Mouse (Mus musculus): ENCODE measurements at regions not wholly inside any gene's neighbourhood (a gene's known extent, or its start where the extent isn't known, plus 50 kb on each side); places are given as distances from the start of the nearest gene placed in this dataset.

DNA sequence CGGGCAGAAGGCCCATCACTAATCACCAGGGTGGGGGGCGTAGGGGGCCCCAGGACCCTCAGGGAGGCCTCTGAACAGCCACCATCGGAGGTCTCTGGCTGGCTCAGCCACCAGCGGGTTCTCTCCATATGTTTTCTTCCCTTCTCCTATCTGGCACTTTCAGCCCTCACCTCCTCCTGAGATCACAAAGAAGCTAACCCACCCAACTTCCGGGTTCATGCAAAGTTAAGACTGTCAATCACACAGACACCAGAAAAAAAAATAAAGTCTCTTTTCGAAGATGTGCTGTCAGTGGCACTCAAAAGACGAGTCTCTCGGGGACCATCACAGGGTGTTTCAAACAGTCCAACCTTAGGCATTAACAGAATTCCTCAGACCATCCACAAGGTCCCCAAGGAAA is 314.2 kb downstream of the Sox9 start:
- no peak for DNase-seq

DNA sequence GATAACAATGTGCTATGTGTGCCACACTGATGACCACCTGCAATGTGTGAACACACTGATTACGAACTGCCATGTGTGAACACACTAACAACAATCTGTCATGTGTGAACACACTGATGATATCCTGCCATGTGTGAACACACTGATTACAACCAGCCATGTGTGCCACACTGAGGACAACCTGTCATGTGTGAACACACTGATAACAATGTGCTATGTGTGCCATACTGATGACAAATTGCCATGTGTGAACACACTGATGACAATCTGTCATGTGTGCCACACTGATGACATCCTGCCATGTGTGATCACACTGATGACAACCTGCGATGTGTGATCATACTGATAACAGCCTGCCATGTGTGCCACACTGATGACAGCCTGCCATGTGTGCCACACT is 316.3 kb downstream of the Sox9 start:
- no peak for DNase-seq

DNA sequence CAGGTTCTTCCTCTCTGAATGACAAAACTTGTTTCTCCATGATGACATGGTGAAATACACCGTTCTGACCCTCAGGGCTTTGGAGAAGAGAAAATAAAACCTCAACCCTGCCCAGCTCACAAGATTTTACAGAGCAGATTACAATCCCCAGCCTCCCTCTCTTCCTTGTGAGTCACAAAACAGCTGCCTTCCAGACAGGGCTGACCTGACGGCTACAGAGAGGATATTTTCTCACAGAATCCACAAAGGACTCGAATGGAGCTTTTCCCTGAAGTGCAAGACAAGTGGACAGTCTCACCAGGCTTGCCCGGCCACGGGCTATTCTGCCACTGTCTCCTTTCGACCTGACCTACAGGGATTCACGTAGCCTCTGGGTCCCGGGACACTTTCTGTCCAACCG is 318.8 kb downstream of the Sox9 start:
- no peak for DNase-seq

DNA sequence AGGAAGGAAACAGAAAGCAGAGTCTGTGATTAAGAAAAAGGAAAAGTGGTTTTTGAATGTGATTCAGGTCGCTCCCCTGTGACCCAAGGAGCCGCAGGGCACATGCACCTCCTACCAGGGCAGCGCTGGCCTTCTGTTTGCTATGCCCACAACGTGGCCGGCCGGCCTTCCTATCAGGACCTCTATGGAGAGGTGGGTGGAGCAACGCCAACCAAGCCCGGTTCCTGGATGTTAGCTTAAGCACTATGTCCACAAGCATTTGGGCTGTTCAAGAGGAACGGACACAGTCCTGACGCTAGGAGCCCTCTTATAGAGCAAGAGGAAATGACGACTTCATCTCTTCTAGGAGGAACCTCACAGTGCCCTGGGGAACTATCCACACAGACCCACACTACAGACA is 319.5 kb downstream of the Sox9 start:
- DNase-seq = no peak

DNA sequence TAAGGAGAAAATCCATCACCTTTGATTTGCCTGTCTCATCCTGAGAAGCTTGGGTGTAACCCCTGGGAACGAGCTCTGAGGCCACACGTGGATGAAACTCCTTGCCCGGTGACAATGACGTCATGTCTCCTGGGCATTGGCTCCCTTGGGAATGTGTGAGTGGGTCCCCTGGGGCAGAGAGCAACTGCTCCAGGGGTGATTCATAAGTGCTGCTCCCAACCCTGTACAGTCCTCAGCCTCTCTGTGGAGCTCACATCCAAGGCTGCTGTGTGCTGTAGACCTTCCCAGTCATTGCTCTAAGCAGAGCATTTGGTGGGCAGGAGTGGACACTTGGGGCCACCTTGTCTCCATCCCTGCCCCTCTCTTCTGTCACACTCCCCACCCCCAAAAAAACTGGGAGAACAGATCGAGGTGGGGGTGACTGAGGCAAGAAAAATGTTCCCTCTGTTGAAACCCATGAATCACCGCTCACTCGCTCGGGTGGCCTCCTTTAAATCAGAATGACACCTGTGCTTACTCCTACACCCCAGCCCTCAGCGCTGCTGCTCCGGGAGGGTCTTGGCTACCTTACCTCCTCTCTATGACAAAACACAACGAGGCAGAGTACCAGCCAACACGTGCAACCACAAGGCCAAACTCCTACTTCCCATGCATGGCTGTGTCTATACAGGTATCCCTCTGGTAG is 321.3 kb downstream of the Sox9 start:
- no peak for DNase-seq

DNA sequence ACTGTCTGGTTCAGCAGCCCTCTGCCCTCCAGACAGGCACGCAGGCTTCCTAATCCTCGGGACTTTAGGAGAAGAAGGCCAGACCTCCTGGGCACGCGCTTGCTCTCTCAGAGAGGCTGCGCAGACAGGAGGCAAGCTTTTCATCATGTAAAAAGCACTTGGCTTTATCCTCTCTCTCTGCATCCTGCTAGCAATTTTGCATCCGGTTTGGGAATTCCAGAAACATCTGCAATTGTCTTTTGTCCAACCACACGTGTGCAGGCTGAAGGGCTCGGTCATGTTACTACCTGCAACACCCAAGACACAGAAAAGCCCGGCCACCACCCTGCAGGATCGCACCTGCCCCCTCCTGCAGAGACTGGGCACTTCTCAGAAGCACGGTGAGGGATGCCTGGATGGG is 323.3 kb downstream of the Sox9 start:
- no peak for DNase-seq

DNA sequence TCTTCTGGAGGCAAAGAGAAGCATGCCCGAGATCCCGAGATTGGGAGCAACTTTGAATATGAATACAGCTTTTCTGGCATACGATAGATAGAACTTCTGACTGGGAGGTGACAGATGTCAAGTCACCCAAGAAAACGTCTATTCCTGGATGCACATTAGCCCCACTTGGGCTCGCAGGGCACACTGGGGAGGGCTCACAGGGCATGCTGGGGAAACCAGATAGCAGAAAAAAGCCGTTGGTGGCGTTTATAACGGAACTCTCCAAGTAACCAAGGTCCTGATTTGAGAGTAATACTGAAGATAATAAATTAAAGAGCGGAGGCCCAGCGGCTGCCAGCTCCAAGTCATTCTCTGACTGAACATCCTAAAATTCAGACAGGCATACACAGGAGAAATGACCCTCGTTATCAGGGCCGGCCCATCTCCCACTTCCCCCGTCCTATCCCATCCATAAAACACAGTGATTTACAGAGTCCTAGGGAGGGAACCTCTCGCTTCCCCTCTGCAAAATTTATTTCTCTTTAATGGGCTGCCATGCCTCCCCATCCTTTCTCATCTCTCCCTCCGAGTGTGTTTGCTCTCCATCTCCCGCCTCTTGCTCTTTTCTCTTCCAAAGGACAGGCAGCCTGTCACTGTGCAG is 325.3 kb downstream of the Sox9 start:
- DNase-seq = no peak

DNA sequence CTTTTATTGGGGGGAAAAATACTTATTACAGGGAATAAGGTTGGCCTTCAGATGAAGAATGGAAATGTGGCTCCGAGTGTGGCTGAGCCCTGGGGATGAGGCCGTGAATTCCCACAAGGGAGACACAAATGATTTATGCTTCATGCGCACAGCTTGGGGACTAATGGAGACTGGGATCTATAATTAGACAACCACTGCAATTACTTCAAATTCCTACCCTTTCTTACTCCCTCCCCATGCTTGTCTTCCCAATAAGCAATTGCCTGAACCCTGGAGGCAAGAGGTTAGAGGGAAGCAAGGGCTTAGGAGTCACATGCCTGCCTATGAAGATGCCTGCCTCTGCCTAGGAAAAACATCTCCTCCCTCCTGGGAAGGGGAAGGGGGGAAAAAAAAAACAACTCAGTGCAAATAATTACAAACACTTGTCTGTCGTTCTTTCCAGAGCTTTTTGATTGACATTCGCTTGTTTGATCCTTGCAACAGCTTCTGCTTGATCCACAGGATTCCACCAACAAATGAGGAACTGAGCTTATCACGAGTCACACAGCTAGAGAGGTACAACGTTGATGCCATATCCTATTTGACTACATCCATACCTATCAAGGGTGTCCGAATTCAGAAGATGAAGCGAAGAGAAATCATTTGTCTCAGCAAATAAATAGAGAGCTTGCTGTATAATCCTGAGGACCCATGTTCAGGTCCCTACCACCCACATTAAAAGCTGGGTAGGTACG is 326.1 kb downstream of the Sox9 start:
- no peak for DNase-seq

DNA sequence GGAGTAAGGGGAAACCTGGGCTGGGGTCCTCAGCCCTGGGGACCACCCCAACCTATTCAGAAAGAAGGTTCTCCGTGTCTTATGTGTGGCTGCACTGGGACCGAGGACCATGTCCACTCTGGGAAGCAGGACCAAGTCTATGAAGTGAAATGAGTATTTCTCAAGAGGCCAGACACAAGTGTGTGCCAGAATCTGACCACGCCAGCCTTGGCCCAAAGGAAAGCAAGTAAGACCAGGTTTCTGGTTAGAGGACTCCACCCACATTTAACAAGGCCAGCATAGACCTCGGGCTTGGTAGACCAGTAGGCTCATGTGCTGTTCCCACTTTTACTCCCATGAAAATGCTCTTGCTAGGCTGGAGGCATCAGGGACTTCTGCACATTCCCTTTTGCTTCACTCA is 327.1 kb downstream of the Sox9 start:
- DNase-seq = no peak

DNA sequence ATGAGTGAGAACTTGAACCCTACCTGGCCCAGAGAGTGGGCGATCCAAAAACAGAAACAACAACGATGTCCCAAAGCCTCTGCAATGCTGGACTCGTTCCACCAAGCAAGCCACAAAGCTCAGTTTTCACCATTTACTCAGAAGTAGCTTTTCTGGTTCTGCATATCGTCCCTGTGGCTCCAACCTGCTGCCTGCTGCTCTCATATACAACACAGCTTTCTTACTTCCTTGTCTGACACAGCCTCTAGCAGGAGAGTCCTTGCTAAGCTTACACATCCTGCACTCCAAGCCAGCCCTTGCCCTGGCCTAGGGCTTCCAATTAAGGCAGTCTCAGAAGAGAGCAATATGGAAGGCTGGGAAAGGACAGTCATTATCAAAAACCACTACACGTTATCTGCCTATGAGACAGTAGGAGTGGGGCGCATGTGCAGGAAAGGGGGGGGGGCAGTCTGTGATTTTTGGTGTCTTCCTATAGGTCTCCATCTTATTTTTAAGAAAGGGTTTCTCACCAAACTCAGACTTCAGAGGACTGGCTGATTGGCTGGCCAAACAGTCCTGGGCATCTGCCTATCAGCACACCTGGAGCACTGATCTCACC is 331.3 kb downstream of the Sox9 start:
- no peak for DNase-seq

DNA sequence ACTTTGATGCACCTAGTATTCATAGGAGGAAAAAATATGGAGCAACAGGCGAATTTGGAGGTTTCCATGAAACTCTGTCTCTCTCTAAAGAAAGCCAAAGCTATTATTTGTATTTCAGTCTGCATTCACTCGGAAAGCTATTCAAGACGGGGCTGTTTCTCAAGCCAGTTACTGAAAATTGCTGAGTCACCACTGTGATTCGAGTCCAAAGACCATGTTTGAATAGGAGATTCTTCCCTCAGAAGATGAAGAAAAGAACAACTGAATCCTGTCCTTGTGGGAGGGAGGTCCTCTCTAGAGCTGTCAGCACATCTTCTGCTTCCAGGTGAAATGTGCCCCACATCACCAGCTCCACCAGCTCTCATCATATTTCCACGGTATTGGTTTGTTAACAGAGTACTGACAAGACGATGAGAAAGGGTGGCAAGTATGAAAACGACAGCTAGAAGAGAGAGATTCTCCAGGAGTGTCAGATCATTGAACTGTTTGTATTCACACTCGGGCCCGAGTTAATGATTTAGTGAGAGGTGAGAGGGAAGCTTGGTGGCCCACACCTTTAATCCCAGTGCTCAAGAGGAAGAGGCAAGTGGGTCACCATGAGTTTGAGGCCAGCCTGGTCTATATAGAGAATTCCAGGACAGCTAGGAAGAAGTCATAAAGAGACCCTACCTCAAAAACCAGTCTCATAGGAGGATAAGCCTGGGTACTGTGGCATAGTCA is 335.3 kb downstream of the Sox9 start:
- DNase-seq = no peak

DNA sequence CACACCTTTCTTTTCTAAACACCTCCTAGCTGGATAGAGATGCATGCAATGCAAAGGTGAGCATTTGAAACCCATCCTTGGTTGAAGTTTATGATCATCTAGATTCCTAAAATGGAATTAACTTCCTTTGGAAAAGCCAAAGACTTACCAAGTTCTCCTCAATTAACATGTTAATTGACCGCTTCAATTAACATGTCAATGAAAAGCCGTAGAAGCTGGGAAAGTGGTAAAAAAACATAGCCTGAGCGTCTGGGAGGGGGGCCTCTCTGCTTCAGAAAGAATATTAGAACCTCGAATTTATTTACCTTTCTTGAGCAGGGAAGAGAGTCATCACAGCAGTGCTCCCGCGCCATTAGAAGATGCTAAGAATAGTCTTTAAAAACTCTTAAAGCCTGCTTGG is 338.5 kb downstream of the Sox9 start:
- no peak for DNase-seq

DNA sequence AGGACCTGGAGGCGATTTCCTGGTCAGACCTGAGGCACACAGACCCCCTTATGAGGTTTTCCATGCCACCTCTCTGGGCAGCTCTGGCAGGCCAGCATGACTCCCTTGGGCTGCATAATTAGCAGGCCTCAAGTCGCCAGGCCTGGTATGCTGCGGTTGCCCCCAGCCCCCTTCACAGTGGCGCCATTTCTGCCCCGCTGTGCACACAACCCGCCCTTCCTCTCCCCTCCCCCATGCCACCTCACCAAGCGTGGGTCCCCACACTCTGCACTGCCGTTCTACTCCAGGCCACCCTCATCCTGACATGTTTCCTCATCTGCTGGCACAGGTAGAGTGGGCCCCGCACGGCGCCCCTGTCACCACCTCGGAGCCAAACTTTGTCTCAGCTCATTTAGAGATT is 339.3 kb downstream of the Sox9 start:
- DNase-seq = no peak

DNA sequence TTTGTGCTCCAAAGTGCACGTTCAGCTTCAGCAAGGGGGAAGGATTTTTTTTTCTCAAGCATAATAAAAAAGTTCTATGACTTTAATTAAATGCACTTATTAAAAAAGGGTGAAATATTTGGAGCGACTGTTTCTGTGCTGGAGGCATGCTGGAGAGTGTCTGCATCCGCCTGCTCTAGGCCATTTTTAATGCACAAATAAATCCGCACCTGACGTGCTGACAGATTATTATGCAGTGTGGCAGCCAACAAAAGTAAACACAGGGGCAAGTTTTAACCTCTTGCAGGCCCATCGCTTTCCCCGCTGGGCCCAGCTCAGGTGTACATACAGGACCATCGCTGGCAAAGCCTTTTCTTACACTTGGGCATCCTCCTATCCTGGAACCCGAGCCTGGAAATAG is 340.1 kb downstream of the Sox9 start:
- no peak for DNase-seq

DNA sequence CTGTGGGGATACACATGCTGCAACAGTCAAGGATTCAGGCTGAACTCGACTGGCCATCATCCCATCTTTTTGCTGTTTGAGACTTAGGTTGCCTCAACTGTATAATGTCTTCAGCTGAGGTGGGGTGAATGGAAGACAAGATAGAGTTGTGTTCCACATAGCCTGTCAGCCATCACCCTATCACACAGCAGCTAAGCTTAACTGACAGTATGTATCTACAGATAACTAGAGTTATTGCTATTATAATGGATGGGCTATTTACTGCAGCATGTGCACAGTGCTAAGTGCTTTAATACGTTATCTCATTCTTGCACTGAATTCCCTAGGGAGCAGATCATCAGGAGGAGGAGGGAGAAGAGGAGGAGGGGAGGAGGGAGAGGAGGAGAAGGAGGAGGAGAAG is 340.9 kb downstream of the Sox9 start:
- DNase-seq = no peak

DNA sequence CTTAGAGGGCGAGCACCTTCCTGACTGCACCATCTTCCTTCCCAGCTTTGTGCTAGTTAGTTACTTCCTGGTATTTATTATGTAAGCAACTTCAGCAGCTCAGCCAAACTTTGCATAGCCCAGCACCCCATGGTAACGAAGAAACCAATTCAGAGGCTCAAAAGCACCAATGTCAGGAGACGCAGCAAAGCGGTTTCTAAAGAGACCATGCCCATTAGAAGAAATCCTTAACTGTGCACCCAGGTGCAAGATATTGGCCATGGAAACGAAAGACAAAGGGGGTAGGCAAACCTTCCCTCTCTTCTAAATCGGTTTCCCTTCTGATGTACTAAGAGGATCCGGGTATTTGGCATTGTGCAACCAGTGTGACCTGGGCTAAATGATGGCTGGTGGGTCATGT is 343.8 kb downstream of the Sox9 start:
- DNase-seq = no peak

DNA sequence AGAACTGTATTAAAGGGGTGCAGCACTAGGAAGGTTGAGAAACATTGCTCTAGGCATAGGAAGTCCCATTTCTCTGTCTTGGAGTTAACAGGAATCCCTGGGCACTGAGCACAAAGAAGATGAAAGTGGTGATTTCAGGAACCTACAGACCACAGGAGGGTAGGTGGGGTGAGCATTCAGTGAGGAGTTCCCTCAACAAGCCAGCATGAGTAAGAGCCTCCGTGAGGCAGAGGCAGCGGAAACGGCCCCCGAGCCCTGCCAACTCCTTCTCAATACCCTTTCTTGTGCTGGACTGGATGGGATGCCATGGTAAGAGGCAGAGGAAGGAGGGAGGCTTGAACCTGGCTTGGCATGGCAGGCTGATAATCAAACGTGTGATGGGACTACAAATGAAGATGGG is 347.2 kb downstream of the Sox9 start:
- no peak for DNase-seq

DNA sequence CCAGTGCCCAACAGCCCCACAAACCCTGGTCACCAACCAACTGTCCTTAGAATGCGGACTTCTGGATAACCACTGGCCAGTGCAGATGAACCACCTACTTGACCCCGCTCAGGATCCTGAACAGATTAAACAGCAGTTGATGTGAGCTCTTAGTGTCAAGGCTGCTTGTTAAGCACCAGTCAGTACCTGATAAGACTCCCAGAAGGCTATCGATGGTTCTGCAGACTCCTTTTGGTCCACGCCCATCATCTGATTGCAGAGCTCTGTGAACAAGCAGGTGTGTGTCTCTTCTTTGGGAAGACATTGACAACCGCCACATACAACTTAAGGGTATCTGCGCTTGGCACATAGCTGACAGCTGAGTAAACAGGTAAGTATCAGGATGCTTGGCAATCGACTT is 348.0 kb downstream of the Sox9 start:
- no peak for DNase-seq

DNA sequence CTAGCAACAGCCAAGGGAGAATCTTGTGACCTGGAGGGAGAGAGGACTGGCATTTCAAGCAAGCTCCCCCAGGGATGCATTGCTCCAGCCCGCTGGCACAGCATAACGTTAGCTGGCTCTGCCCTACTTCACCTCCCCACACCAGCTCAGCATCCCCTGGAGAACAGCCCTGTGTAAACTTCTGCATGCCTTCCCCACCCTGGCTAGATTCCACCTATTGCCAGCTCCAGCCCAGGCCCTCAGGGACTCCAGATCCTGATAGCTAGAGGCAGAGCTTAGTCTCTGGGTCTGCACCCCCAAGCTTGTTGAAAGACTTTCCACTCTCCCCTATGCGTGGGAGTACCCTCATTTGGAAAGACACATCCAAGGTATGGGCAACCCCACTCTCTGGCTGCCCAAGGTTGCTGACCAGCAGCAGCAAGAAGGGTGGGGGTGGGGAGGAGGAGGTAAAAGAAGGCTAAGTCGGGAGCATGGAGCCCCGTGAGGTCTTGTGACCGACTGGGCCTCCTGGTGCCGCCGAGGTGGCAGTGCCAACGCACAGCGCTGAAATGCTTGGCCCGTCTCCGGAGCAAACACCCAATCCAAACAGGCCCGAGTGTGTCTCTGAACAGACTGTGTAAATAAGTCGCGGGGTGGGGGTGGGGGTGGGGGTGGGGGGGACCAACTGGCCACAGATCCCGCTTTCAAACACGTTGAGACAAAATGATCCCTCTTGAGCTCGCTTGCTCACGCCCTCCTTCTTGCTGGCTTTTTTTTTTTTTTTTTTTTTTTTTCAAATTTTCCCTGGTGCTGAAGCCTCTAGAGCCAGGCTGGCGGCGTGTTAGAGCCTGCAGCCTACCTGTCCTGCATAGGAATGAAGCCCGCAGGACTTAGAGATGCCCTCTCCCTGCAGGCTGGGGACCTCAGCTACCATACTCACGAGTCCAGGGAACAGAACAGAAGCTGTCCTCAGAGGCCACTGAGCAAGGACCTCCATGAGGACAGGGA is 350.3 kb downstream of the Sox9 start:
- DNase-seq = no peak

DNA sequence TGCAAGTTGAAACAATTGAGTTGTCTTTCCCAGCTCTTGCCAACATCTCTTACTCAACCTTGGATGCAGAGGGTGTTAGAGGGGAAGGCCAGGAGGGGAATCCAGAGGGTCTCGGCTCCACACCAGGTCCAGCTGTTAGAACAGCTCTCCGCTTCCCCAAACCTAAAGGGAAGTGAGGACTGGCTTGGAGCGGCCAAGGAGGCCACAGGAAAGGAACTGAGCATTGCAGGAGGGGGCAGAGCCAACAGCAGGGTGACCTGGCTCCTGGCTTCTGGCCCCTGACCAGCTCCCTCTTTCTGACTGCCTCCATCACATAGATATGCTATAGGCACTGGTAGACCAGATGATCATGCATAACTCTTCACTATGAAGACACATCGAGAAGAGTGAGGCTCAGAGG is 351.4 kb downstream of the Sox9 start:
- no peak for DNase-seq

DNA sequence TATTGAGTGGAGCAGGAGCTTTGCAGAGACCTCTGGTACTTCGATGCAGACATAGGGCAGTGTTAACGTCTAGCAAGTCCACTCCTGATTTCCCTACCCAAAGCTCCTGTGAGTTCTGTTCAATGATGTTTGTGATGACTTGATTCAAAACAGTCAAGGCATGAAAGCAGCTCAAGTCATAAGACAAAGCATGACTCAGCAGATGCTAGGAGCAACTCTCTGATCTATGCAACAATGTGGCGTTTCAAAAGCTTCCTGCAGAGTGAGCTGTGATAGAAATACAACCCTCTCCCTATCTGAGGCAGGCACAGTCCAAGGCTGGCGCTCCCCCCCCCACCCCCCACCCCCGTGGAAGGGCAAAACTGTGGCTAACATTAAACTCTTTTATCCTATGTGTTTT is 353.2 kb downstream of the Sox9 start:
- no peak for DNase-seq

DNA sequence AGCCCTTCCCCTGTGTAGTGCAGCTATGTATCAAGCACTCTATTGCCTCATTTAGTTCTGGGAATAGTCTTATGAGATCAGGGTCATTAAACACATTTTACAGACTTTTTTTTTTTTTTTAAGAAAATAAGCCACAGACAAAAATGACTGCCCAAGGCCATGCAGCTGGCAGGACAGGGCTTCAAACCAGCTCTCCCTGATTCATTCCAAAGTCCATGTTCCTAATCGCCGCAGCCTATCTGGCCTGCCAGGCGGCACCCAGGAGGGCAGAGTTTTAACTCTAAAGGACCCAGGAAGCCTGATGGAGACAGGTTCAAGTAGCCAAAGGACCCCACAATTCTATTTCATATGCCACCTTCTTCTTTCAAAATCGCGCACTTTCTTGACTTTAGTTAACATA is 356.4 kb downstream of the Sox9 start:
- no peak for DNase-seq

All from thymus, postnatal 25 days (tissue).